Mouse (Mus musculus) sigmoid colon, adult 10 weeks (tissue): ENCODE measurements around the gene Slc7a14. TPM values are rescaled to one million over a fixed set of nuclear protein-coding genes. Genes with fewer than 3 reads are reported as not detected.

ENCODE experiments used
- polyA plus RNA-seq: library from polyadenylated mRNA; stranded (reverse); fragments of 350-450 nt; fragmentation: Illumina TruSeq; extraction: RNeasy Lipid Tissue Mini Kit (QIAGEN cat#74804); gene quantifications from one replicate; pipeline ENCODE4 v1.2.3, GENCODE M21; 2014; ENCODE audit warnings: low read depth, low replicate concordance

Gene Slc7a14
- 2.6 TPM for polyA plus RNA-seq

GRCm38 (mm10) chr3:31309934-31310787, at the start of gene Slc7a14:
TSS of gene Slc7a14 (minus strand) at chr3:31310378.

Other genes with a start within 250 kb of the Slc7a14 start
- gene Skil, start 215.3 kb downstream of the Slc7a14 start, polyA plus RNA-seq = 110 TPM
- 0.69 TPM for gene Cldn11, start 160.5 kb downstream of the Slc7a14 start, polyA plus RNA-seq